Mouse (Mus musculus): Measurements from ENCODE around the gene Bglap. TPM values are rescaled to one million over a fixed set of nuclear protein-coding genes. Genes with fewer than 3 reads are reported as not detected.

The Bglap gene
- total and polyA plus RNA-seq, 3 experiments, result not detected

DNA sequence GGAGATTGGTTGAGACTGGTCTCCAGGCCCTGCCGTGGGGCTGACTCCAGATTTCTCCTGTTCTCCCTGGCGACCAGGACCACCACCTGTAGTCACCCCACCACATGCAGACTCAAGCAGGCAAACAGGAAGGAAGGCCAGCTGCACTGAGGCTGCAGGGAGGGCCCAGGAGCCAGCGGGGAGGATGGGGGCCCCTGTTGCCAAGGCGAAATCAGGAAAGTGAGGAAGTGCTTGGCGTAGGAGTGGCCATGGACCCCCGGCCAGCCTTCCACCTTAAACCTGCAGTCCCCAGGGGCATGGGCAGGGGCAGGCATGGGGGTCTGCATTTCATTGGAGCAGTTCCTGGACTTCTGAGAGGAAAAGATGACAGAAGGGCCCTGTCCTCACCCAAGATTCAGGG lies 23.2 kb downstream of the Bglap start:
- Histone ChIP-seq H3K9ac (ENCODE audit: insufficient read depth, low read depth) (no peak overlapping the region), H3K4me3 (replicated peaks in 1 of 3; ENCODE audit: low read depth in 2 of 3, low read length in 2 of 3, poor library complexity in 1 of 3) (no peak overlapping the region), H3K27me3 (replicated peaks) (no peaks in the 10 kb centered on the region), H3K4me1 (ENCODE audit: control insufficient read depth in 1 of 2, insufficient read depth in 2 of 2) (no peaks in the 10 kb centered on the region), H3K79me2 (replicated peaks; ENCODE audit: control insufficient read depth, extremely low read depth, insufficient read depth, poor library complexity, severe bottlenecking) (no peaks in the 10 kb centered on the region), H3K4me2 (ENCODE audit: insufficient read depth, low read depth, poor library complexity, severe bottlenecking) (no peak overlapping the region), H3K9me3 (replicated peaks; ENCODE audit: low read length) (no peaks in the 10 kb centered on the region), H3K27ac (ENCODE audit: insufficient read depth, low read depth) (no peak overlapping the region), H3K36me3 (replicated peaks in 1 of 2; ENCODE audit: control insufficient read depth in 1 of 2, insufficient read depth in 1 of 2, low read length in 1 of 2) (peaks cover 63 to 94% of the 10 kb centered on the region in 2 experiments)
- in situ Hi-C loops (cut with MboI; ENCODE audit: low pct_ligation_motif_present, low pct_unique_long_range_greater_than_20kb, low sequenced_read_pairs) (no loop called here), dilution Hi-C loops (cut with MboI; ENCODE audit: extremely low pct_ligation_motif_present, extremely low pct_unique_long_range_greater_than_20kb, low sequenced_read_pairs) (no loop called here)
- DNase-seq (ENCODE audit: extremely low read depth), result no peak
- TF ChIP-seq NELFE (IDR thresholded peaks at IDR 0.05; ENCODE audit: low read depth, low read length) (no peak), ETS1 (conservative IDR thresholded peaks at IDR 0.05; ENCODE audit: low read depth, low read length) (no peak), JUN (IDR thresholded peaks at IDR 0.05; ENCODE audit: insufficient read depth, low read depth, low read length) (no peak), SIN3A (IDR thresholded peaks at IDR 0.05; ENCODE audit: low read length) (no peak), ZMIZ1 (IDR thresholded peaks at IDR 0.05; ENCODE audit: low read depth, low read length) (no peak), POLR2A (IDR thresholded peaks at IDR 0.05; ENCODE audit: low read depth, low read length) (no peak), MAZ (IDR thresholded peaks at IDR 0.05; ENCODE audit: low read depth, low read length) (no peak), POLR2AphosphoS2 (IDR thresholded peaks at IDR 0.05; ENCODE audit: low read depth, low read length) (no peak), HCFC1 (IDR thresholded peaks at IDR 0.05; ENCODE audit: low read depth, low read length) (no peak), PAX5 (IDR thresholded peaks at IDR 0.05; ENCODE audit: low read length) (no peak), IRF4 (IDR thresholded peaks at IDR 0.05; ENCODE audit: low read depth, low read length) (no peak), MAX (IDR thresholded peaks at IDR 0.05; ENCODE audit: low read length) (no peak), TCF12 (IDR thresholded peaks at IDR 0.05; ENCODE audit: low read depth, low read length) (no peak), USF2 (conservative IDR thresholded peaks at IDR 0.05; ENCODE audit: low read depth, low read length) (no peak), CTCF (conservative IDR thresholded peaks at IDR 0.05 in 1 of 2, IDR thresholded peaks at IDR 0.05 in 1 of 2; ENCODE audit: low read depth in 2 of 2, low read length in 2 of 2) (no peak), TBP (conservative IDR thresholded peaks at IDR 0.05; ENCODE audit: low read depth, low read length) (no peak), CHD2 (IDR thresholded peaks at IDR 0.05; ENCODE audit: low read length) (no peak), MYC (IDR thresholded peaks at IDR 0.05; ENCODE audit: low read depth, low read length) (no peak)

DNA sequence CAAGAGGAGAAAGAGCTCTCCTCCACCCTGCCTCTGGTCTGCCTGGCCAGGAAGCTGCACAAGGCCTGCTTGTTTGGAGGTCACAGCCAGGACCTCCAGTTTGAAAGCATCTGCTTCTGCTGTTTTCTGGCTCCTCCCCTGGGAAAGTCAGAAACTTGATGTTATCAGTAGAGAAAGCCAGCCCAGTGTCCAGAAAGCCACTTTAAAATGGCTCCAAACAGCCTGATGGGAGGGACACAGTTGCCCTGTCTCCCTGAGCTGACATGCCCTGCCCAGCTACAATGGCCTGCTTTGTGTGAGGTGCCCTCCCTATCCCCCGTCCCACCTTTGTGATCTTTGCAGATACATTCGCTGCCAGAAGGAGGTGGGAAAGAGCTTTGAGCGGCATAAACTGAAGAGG lies 24.3 kb downstream of the Bglap start:
- DNase-seq (ENCODE audit: extremely low read depth), result no peak
- Histone ChIP-seq H3K79me2 (replicated peaks; ENCODE audit: control insufficient read depth, extremely low read depth, insufficient read depth, poor library complexity, severe bottlenecking) (no peaks in the 10 kb centered on the region), H3K4me2 (ENCODE audit: insufficient read depth, low read depth, poor library complexity, severe bottlenecking) (no peak overlapping the region), H3K36me3 (replicated peaks in 1 of 2; ENCODE audit: control insufficient read depth in 1 of 2, insufficient read depth in 1 of 2, low read length in 1 of 2) (peaks cover 74 to 98% of the 10 kb centered on the region in 2 experiments), H3K27me3 (replicated peaks) (no peaks in the 10 kb centered on the region), H3K27ac (ENCODE audit: insufficient read depth, low read depth) (no peak overlapping the region), H3K4me1 (ENCODE audit: control insufficient read depth in 1 of 2, insufficient read depth in 2 of 2) (no peaks in the 10 kb centered on the region), H3K4me3 (replicated peaks in 1 of 3; ENCODE audit: low read depth in 2 of 3, low read length in 2 of 3, poor library complexity in 1 of 3) (no peak overlapping the region), H3K9ac (ENCODE audit: insufficient read depth, low read depth) (no peak overlapping the region), H3K9me3 (replicated peaks; ENCODE audit: low read length) (no peaks in the 10 kb centered on the region)
- in situ Hi-C loops (cut with MboI; ENCODE audit: low pct_ligation_motif_present, low pct_unique_long_range_greater_than_20kb, low sequenced_read_pairs), result no loop called here
- TF ChIP-seq RAD21 (IDR thresholded peaks at IDR 0.05; ENCODE audit: low read depth, low read length), result no peak
- no peak for TF ChIP-seq CHD1 (IDR thresholded peaks at IDR 0.05; ENCODE audit: low read depth, low read length)
- no peak for TF ChIP-seq ZKSCAN1 (IDR thresholded peaks at IDR 0.05; ENCODE audit: borderline replicate concordance, low read depth, low read length)
- no peak for TF ChIP-seq MAZ (IDR thresholded peaks at IDR 0.05; ENCODE audit: low read depth, low read length)
- no peak for TF ChIP-seq ELF1 (IDR thresholded peaks at IDR 0.05; ENCODE audit: low read depth, low read length)
- no peak for TF ChIP-seq MAFK (IDR thresholded peaks at IDR 0.05; ENCODE audit: insufficient replicate concordance, low read length)
- no peak for TF ChIP-seq KAT2A (IDR thresholded peaks at IDR 0.05; ENCODE audit: insufficient replicate concordance, low read length)
- no peak for TF ChIP-seq JUND (conservative IDR thresholded peaks at IDR 0.05; ENCODE audit: low read depth, low read length)
- no peak for TF ChIP-seq MYC (IDR thresholded peaks at IDR 0.05; ENCODE audit: low read depth, low read length)
- no peak for TF ChIP-seq NELFE (IDR thresholded peaks at IDR 0.05; ENCODE audit: low read depth, low read length)
- dilution Hi-C loops (cut with MboI; ENCODE audit: extremely low pct_ligation_motif_present, extremely low pct_unique_long_range_greater_than_20kb, low sequenced_read_pairs), result no loop called here

Data from CH12.LX (cell line).